Mouse (Mus musculus): ENCODE measurements around the gene Hist1h1t.
A peak's percentile ranks its signal among the peaks of the same experiment; 100 is the strongest.
"Not testable (repeated sequence)": the region's sequence is repeated elsewhere in the genome, so short reads cannot be mapped to it uniquely, and the experiment has no call there.

Gene Hist1h1t

DNA sequence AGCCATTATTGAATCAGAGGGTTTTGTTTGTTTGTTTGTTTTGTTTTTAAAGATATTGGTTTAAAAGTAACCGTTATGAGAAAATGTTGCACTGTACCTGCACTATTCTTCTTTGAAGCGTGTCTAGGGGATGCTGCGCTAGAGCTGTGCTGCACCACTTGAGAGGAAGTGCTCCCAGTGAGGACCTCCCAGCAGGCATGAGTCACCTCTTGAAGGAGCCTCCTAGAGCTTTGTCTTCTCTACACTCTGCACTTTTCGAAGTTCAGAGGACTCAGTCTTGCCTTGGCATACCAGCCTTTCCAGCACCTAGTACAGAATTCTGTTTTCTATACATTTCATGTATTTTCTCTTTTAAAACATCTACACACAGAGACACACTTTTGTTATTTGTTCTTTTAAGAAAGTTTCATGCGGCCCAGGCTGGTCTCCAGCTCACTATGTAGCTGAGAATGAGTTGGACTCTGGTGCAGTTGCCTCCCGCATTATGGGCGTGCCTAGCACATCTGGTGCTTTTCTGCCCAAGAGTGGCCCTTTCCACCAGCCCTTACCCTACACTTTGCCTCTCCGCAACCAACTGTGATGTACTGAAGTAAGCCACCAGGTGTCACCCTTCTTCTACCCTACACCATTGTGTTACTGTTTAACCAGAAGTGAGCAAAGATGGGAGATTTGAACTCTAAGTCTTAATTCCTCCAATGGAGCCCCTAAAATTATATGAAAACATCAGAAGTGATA is 5.3 kb downstream of the Hist1h1t start:
- DNase-seq: peak; percentile 84

DNA sequence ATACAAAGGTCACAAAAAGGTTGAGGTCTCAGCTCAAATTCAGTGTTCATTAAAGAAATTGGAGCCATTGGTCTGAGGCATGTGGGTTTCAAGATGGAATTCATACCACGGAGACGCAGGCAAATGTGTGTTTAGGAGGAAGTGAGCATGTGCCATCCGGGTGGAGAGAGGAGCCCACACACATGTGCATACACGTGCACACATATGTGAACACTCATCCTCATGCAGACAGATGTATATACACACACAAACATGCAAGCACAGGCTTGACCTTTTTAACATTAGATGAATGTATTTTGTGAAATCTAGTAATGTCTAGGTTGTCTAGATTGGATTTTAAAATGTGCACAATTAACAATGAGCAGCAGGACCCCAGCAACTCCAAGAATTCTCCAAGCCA is 6.6 kb downstream of the Hist1h1t start:
- no peak for DNase-seq

DNA sequence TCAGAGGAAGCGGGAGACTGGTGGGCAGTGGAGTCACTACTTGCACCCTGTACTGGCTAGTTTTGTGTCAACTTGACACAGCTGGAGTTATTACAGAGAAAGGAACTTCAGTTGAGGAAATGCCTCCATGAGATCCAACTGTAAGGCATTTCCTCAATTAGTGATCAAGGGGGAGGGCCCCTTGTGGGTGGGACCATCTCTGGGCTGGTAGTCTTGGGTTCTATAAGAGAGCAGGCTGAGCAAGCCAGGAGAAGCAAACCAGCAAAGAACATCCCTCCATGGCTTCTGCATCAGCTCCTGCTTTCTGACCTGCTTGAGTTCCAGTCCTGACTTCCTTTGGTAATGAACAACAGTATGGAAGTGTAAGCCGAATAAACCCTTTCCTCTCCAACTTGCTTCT is 7.2 kb downstream of the Hist1h1t start:
- DNase-seq: not testable (repeated sequence)

DNA sequence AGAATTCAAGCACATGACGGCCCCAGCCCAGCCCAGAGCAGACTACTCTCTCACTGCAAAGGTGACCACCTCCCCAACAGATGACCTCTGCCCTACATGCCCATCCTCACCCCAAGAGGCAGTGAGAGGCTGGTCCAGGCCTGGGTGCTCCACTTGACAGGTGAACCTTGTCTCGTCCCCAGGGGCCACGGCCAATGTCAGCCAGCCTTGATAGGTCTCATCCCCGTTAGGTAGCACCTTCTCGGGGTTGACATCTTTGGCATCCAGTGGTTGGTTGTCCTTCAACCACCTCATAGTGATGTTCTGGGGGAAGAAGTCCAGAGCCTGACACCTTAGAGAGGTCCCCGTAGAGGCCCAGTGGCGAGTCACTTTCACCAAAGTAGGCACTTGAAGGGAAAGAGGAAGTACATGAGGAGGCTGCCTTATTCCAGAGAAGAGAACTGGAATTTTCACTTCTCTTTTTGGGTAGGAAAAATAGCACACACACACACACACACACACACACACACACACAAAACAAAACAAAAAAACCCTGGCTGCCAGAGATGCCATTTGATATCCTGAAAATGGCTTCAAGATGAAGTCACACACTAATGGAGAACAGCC is 10.2 kb downstream of the Hist1h1t start:
- no peak for DNase-seq

DNA sequence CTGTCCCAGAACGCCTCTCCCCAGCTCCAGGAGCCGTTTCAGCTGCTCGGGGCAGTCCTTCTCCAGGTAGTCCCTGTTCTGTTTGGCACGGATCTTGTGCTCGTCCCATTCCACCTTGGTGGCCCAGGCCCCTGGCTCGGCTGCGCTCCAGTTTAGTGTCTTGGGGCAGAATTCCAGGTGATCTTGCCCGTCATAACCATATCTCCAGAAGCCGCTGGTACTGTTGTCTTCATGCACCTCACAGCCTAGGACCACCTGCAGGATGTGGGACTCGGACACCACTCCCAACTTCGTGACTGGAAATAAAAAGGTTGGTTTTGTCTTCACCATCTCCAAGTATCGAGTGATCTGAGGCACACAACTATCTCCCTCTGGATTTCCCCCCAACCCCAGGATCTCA is 11.2 kb downstream of the Hist1h1t start:
- DNase-seq: no peak

DNA sequence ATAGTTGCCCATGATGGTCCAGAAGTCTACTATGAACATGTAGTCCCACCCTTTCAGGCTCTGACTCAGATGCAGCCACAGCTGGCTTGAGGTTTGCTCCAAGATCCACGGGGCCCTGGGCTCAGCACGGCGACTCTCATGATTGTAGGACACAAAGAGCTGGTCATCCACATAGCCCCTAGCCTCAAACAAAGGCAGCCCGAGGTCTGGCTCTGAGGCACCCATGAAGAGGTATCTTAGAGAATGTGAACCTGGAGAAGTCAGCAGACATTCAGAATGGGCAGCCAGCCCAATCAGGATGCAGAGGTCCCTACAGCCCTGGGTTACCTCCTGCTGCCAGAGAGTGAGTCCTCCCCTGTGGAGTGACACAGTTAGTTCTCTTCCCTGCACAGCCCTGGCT is 12.4 kb downstream of the Hist1h1t start:
- DNase-seq: no peak

DNA sequence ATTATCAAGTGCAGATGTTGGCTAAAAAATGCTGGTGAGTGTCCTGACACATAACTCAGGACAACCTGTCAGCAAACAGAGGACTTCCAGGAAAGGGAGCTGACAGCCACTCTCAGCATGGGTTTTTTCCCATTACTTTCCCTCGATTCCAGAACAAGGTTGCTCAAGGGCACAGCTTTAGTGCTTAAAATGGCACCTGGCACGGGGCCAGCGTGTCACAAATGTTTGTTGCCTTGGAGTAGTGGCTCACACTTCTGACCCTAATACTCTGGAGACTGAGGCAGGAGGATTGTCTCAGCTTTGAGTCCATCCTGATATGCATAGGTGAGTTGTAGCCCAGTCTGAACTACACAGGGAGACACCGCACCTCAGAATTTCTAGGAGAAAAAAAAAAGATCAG is 13.0 kb downstream of the Hist1h1t start:
- DNase-seq: no peak

DNA sequence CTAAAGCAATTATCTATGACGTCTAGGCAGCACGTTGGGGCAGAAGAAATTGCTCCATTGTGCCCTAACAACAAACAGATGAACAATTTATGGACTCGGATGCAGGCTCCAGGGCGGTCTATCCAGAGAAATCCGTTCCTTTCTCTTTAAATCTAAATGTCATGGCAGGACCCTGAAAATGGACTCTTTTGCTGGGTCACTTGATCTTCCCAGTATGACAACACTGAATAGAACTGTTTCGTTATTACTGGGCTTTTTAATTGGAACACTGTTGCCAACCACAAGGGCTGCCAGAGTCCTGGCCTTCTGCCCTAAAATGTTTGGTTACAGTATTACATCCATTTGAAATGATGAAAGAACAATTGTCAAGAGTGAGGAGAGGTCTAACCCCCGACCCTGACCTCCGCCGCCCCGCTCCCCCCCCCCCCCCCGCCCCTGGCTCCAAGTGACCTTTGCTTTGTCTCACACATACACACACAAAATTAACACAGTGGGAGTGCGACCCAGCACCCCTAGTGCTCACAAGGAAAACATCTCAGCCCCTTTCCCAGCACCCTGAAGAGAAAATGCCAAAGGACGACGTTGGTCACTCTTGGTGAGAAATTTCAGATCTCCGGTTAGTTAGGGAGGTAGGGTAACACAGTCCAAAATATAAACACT is 14.2 kb downstream of the Hist1h1t start:
- DNase-seq: no peak

DNA sequence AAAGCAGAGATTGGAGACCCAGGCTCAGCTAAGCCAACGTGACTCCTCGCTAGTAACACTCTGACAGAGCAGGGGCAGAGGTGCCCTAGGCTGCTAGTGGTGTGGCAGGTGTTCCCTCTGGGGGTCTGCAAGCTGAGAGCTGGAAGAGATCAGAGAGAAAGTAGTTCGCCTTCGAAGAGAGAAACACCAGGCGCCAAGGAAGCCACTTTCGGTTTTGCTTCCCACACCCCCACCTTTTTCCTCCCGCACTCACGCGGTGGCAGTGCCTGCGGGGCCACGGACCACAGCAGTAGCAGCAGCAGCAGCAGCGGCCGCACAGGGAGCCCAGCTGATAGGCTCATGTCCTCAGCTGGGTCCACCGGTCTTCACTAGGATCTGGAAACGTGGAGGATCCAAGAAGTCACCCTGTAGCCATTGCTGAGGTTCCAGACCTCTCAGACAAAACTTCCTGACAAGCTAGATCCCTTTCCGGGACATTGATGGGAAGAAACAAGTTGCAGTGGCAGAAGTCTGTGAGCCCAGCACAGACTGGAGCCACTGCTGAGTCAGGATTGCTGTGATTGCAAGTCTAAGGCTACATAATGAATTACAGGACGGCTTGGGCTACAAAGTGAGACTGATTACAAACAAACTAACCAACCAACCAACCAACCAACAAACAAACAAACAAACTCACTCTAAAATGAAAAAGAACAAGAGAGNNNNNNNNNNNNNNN is 14.9 kb downstream of the Hist1h1t start, which contains the start of gene Hfe:
Hfe (minus strand) TSS at position 481 of the 716 bp plus-strand sequence.
- DNase-seq: no peak

DNA sequence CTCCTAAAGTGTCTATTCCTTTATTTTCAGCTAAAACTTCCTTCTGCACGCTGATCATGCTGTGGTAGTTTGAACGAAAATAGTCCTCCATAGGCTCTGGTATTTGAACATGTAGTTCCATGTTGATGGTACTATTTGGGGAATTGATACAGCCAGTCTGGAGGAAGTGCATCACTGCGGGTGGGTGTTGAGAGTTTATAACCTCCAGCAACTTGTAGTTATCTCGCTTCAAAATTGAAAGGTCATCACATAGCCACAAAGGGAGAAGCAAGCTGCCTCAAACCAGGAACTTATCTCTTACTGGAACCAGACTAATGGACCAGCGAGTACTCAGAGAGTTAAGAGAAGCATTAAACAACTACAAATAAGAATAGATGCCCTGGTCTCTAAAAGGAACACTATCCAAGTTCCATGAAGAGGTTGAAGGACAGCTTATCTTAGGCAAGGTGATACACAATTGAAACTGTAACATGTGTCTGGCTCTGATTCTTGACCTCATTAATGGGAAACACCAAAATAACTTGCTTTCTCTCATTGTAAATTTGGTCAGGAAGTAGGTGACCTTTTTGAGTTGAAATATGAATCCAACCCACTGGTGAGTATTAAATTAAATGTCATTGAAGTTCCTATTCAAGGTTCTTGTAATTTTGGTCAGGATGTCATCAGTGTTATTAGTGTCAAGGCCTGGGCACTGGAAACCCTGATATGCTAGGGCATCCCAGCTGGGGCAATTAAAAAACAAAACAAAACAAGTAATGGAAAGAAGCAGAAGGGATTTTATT is 20.8 kb downstream of the Hist1h1t start:
- no peak for DNase-seq

DNA sequence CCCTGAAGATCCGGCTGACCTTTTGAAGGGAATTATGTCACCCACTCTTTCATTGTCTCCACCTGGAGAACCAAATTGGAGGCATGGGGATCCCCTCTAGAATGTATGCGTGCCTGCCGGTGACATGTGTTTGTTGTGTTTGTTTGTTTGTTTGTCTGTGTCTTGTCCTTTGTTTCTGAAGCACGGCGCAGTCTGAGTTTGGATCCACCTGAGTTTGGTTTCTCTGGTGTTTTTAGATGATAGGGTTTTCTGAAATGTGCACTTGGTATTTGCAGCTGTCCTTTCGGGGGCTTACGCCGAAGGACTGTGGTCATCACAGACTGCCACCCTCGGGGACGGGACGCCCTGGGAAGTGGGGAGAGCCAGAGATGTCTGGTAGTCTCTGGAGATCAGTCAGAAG is 21.6 kb downstream of the Hist1h1t start:
- no peak for DNase-seq

DNA sequence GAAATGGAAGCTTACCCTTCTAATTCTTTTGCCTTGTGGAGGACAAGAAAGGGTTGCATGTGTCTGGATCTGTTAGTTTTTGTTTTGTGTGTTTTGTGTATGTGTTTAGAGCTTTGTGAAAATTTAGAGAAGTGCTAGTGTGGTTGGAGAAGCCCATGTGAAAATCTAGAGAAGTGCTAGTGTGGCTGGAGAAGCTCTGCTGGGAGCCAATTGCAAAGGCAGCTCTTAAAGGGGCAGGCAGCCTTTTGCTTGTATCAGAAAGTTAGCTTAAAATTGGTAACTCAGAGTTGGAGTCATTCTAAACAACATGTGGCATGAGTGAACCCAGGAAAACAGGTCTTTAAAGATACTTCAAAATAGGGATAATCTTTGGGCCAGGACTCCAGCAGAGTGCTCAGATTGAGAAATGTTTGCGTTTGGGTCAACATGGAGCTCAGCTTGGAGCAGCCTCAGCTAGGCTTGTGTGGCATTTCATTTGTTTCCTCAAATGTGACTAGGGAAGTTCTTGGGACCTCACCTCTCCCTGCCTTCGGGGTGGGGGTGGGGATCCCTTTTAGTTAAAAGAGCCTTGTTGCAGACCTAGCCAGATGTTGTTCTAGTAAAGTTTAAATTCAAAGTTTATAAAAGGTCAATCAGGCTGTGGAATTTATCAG is 22.1 kb downstream of the Hist1h1t start:
- DNase-seq: not testable (repeated sequence)

DNA sequence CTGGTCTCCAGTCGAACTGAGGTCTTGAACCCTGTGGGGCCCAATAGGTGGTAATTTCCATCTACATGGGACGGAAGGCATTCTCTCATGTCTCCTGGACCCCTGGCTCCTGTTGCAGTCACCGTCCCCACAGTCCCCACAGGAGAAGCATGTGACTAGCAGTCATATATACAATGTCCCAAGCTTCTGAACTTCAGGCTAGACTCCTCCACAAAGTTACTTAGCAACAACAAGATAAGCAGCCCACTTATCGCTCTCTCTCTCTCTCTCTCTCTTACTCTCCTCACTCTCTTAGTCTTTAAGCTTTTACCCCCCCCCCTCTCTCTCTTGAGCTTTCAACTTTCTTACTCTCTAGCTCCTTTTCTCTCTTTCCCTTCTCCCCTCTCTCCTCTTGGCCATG is 28.6 kb downstream of the Hist1h1t start:
- DNase-seq: no peak

DNA sequence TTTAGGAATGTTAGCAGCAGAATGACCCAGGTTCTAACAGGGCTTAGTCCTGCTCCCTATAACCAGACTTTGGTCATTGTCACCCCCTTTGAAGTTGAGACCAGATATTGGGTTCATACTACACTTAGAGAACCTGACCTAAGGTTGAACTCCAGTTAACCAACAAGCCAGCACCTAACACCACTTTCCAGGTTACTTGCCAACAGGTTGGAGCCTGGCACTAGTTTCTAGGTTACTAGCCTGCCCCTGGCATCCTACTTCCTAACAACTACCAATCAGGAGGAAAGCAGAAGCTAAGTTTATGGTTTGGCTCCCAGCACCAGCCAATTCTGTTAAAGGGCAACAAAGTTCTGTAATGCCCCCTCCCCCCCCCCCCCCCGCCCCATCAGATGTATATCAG is 29.6 kb downstream of the Hist1h1t start:
- no peak for DNase-seq

DNA sequence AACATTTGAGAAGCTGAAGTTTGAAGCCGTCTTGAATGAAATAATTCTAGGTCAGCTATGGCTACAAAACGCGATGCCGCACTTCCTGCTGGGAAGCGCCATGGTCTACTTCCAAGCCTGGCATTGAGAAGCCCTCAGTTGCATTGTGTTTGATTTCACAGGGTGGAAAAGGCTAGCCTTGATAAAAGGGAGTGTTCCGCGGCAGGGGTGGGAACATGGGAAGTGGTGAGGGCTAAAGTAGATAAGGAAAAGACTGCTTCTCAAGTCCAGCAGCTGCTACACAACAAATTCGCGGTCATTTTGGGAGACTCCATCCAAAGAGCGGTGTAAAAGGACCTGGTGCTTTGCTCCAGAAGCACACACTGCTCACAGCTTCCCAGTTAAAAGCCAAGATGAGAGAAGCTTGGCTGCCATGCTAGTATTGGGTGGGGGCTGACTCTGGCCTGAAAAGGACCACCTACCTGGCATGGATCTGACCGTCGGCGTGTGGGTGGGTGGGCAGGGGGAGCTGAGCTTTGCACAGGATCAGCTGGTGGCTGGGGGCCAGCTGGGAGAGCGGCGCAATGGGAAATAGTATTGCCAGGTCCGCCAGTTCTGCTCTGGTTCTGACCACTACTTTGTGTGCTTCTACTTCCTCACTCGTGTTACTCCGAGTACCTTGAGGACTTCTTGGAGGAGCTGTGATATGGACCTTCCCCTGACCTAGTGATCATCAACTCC is 33.0 kb downstream of the Hist1h1t start:
- no peak for DNase-seq

DNA sequence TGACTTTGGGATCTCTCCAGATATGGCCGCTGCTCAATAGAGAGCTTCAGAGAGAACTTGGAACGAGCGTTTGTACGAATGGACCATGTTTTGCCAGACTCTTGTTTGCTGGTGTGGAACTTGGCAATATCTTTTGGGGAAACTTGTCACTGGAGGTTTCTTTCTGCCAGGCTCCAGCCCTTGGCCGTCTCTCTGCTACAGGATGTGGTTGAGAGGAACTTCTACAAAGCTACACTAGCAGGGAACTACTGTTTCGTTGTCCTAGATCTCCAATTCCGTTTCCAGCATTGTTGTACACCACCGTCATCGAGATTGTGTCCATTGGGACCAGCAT is 33.5 kb downstream of the Hist1h1t start:
- DNase-seq: no peak

DNA sequence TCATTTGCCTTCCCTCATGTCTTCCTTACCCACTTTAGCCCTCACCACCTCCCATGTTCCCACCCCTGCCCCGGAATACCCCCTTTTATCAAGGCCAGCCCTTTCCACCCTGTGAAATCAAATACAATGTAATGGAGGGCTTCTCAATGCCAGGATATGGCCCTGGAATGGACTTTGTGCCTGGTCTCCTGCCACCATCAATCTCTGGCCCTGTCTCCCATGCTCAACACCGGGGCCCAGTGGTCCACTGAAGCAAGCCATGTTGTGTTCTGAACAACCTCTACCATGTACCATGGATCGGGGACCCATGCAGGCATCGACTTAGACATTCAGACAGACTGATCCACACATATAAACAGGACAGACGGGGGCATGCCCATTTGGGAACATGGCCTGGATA is 34.1 kb downstream of the Hist1h1t start:
- no peak for DNase-seq

DNA sequence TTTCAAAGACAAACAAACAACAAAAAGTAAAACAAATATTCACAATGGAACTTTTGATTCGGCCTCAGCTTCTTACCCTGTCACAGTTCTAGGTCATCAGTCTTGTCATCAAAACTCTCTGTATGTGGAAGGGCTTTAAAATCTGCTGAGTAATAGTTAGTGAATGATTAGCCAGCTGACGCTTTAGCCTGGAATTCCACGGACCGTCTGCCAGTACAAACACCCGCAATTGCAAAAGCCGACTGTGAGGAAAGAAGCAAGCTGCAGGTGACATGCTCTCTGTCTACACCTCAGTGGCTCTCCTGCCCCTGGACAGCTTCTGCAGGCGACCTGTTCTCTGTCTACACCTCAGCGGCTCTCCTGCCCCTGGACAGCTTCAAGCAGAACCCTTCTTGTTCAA is 34.9 kb downstream of the Hist1h1t start:
- no peak for DNase-seq

DNA sequence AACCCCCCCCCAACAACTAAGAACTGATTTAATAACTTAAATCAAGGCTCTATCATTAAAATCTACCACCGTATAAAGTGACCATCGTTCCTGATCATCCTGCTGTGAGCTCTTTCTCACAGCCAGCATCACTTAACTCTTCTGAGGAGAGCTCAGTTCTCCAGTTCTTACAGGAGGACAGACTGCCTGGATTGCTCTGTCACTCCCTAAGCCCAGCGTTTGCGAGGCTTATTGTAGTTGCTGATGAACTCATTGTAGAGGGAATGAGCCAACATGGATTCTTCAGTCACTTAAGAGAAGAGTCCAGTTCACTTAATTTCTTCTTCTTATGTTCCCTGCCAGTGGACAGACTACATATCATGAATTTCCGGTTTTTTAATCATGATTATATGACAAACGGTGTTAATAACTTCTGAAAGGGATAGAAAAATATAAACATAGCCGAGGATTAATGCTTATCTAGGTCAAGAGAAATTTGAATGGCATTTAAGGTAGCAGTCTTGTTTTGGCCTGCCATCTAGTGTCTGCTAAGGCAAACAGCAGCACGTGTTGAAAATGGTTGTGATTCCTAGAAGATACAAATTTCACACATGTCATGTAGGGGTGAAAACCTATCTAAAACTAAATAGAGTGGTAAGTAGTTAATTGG is 36.7 kb downstream of the Hist1h1t start:
- DNase-seq: no peak

DNA sequence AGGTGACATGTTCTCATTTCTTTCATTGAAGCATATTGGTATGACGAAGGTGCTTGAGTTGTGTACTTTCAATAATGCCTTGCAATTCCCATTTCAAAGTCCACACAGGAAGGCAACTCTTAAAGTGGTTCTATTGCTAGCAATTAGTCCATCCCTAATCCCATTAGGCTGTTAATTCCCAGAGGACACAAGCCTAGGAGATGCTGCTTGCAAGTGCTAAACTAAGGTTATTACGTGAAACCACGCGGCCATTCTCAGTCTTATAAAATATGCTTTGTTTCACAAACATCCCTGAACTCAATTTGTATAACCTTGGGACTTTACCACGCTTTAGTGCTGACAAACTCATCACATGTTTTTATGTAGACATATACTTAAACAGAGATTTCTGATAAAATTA is 41.5 kb downstream of the Hist1h1t start:
- DNase-seq: no peak

DNA sequence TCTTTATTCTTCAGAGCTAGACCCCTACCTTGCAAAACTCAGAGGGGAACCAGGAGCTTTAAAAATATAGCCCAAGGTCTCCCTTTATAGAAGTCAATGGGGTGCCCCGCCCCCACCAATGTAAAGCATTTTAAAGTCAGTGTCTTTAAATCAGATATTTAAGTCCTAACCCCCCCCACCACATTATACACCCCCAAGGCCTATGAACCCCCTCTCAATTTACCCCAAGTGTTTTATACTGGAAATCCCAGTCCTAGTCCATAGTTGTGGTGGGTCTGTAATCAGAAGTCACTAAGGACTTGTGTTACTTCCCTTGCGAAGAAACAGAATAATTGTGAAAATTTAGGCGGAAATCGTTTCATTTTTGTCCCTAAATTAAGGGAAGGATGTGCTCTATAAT is 42.4 kb downstream of the Hist1h1t start:
- no peak for DNase-seq

All from layer of hippocampus, adult 9-11 months (tissue).